Mouse (Mus musculus) olfactory bulb, adult 2 months (tissue): Measurements from ENCODE around the gene Leo1.

Experiments
- CTCF ChIP-seq: fragments of 200-500 bp; IDR thresholded peaks from 2 replicates; pipeline ENCODE4 v1.5.1; 2012; ENCODE audit warnings: low read depth, mild to moderate bottlenecking, low read length, moderate library complexity; ENCODE audit not compliant: insufficient read depth
- POLR2A ChIP-seq: fragments of 200-500 bp; IDR thresholded peaks from 2 replicates; pipeline ENCODE4 v1.6.1; 2012; ENCODE audit warnings: mild to moderate bottlenecking, low read depth, low read length, moderate library complexity; ENCODE audit not compliant: insufficient read depth

DNA sequence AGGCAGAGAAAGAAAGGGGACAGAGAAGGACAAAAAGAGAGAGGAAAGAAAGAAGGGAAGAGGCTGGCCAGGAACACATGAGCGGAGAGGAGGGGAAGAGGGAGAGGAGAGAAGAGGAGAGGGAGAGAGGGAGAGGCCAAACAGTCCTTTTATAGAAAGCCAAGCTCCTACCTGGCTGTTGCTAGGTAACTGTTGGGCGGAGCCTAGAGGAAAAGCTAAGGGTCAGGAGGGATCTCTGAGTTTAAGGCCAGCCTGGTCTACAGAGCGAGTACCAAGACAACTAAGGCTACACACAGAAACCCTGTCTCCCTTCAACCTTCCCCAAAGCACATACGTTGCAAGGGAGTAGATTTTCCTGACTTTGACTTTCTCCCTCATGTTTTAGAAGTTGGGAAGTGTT, 6.0 kb upstream of the Leo1 start:
- TF ChIP-seq CTCF (no peak), POLR2A (no peak)
